Mouse (Mus musculus) liver, adult 2 months (tissue): ENCODE data around the gene Gm45716.

Experiments
- CTCF ChIP-seq: fragments of 200-500 bp; IDR thresholded peaks from 2 replicates; pipeline ENCODE4 v1.5.1; 2011; ENCODE audit warnings: low read depth, low read length, control low read depth
- POLR2A ChIP-seq: fragments of 200-500 bp; IDR thresholded peaks from 2 replicates; pipeline ENCODE4 v1.6.1; 2011; ENCODE audit warnings: low read length, control low read depth; ENCODE audit not compliant: insufficient read depth; ENCODE audit errors: extremely low read depth

- TF ChIP-seq CTCF, result no peak
- TF ChIP-seq POLR2A, result no peak
These were observed 2.7 kb downstream of the Gm45716 start for GRCm38 (mm10) chr11:90190156-90190555.
